Mouse (Mus musculus): ENCODE measurements around the gene Lclat1.

Gene Lclat1

DNA sequence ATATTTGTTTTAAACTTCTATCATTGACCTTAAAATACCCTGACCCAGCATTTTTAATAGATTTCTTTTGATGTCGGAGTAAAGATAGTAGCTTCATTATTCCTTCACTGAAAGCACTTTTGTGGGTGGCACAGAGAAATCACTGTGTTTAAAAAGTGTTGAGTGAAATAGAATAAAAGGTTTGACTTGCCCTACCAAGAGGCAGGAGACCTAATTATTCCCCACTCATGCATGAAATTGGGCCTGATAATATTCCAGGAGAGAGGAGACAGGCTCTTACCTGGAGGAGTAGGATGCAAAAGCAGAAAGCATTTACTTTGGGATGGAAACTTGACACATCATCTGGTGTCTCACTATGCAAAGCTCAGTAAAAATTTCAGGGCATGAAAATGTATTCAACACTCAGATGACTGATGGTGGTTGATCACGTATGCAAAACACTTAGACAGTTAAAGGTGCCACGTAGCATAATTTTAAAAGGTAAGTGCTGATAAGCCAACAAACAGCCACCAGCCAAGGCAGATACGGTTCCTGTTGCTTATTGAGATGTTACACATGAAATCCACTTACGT is 103.3 kb downstream of the Lclat1 start:
- no peak for DNase-seq

- no peak for DNase-seq
Measured at GRCm38 (mm10) chr17:73212754-73213153, 105.0 kb downstream of the Lclat1 start.

- no peak for DNase-seq
Measured at GRCm38 (mm10) chr17:73213187-73213586, 105.4 kb downstream of the Lclat1 start.

DNA sequence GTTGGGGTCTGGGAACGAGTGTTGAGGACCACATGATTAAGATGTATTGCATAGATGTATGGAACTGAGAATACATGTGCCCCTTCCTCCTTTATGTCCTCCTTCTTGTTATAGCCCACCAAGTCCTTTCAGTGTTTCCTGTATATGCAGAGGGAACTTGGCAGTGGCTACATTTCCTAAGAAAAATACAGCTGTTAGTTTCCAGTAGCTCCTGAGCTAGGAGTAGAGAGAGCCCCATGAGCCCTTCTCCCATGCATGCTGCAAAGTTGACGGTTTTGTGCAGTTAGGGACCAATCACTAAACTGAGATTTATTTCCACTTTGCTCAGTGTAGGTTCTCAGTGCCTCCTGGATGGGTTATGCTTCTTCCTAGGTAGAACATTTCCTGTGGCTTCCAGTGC is 105.9 kb downstream of the Lclat1 start:
- no peak for DNase-seq

GRCm38 (mm10) chr17:73217274-73217673 is 109.5 kb downstream of the Lclat1 start:
- no peak for DNase-seq

GRCm38 (mm10) chr17:73220746-73221145 is 113.0 kb downstream of the Lclat1 start:
- no peak for DNase-seq

GRCm38 (mm10) chr17:73222077-73222476 is 114.3 kb downstream of the Lclat1 start:
- peak; percentile 21 for DNase-seq

DNA sequence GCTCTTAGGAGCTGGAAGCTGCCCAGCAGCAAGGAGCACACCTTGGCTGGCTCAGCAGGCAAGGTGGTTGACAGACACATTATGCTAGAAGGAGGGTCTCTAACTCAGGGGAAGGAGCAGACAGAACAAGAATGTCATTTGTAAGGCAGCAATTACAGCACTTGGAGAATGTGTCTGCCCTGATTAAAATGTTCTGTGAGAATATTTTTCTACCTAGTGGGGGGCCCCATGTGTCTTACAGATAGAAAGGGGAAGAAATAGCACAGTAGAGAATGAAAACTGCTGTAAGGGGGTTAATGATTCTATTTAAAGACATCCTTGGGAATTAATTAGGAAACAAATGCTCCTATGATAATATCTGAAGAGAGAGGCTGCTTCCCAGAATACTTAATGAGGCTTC is 117.7 kb downstream of the Lclat1 start:
- no peak for DNase-seq

DNA sequence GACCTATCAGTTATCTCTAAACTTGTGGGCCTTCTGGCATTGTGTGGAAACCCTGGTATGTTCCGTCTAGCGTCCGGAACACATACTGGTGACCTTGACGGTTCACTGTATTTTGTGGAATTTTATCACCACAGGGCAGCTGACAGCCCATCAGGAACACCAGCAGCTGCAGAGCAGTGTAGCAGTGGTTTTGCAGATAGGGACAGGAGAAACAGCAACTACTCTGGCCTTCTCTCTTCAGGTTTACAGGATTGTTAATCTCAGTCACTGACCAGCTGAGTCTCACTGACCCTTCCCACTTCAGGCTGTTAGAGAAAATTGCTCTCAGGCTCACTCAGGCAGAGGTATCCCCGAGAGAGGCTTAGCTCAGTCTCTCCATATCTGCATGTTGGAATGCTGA is 118.2 kb downstream of the Lclat1 start:
- DNase-seq: no peak

DNA sequence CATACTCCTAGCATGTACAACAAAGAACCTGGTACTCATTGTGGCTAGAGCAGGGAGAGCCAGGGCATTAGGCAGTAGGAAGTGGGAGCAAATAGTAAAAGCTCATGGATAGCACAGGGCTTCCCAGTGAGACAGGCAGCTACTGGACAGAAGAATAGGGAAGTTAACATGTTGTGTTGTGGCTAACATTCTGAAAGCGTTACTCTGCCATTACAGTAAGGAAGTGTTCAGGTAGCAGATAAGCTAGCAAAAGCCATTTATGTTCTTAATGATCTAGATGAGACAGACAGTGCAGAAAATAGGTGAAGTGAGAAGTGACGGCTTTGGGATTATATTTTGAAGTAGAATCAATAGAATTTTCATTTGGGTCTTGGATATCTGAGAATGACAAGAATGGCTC is 118.8 kb downstream of the Lclat1 start:
- DNase-seq: no peak

DNA sequence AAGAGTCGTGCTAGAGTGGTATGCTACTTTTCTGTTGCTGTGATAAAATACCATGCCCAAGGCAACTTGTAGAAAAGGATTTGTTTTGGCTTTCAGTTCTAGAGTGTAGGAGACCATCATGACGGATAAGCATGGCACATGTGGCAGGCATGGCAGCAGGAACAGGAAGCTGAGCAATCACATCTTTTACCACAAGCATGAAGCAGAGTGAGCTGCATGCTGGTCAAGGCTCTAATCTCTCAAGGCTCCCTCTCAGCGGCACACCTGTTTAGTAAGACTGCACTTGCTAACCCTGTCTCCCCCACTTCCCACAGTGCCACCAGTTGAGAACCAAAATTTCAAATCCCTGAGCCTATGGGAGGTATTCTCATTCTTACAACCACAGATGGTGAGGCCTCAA is 119.6 kb downstream of the Lclat1 start:
- DNase-seq: no peak

DNA sequence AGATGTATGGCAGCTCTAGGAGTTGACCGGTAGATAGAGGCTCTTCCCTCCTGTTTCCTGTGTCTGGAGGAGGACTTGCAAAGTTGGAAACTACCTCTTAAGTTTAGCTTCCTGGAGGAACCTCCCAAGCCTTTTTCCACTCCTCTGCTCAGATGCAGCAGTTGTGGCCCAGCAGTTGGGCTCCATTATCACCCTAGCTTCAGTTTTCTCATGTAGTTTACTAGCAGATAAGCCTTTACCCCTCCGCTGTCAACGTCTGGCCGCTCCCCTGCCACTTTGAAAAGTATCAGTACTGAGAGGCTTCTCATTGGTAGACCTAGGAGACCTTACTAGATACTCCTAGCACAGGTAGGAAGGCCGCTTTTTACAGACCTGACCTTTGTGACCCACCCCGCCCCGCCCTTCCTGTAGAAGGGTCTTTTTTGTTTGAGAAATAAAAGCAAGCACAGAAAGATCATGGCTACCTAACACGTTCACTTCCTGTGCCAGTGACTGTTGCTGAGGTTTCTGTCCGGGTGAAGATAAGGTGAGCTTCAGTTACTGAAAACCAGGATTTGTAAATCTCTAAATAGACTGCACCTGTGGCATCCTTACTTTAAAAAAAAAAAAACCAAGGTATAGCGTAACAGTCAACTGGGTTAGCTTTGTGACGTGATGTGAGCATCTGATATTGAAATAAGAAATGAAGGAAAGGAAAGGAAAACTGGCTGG is 121.8 kb downstream of the Lclat1 start:
- no peak for DNase-seq

GRCm38 (mm10) chr17:73230340-73230989 is 122.7 kb downstream of the Lclat1 start:
- DNase-seq: no peak

- DNase-seq: no peak
Measured at GRCm38 (mm10) chr17:73231337-73231736, 123.6 kb downstream of the Lclat1 start.

DNA sequence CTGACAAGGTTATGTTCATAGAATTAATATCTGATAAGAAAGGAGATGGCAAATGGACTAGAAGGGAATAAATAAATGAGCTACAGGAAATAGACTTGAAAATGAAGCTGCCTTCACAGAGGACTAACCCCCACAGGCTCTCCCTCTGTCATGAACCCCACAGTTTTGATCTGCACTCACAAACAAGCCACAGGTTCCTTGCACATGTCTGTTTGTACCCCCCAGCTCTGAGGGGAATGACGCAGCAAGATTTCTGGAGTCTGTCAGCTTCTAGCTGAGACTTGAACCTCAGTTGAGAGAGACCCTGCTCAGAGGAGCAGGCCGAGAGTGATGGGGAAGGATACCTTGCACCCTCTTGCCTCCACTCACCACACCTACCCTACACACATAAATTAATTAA is 124.8 kb downstream of the Lclat1 start:
- no peak for DNase-seq

- DNase-seq: no peak
Measured at GRCm38 (mm10) chr17:73233975-73234374, 126.2 kb downstream of the Lclat1 start.

- DNase-seq: peak; percentile 32
Measured at GRCm38 (mm10) chr17:73237178-73237853, 129.5 kb downstream of the Lclat1 start.

- no peak for DNase-seq
Measured at GRCm38 (mm10) chr17:73238501-73238900, 130.7 kb downstream of the Lclat1 start.

GRCm38 (mm10) chr17:73241085-73241848 is 133.5 kb downstream of the Lclat1 start:
- no peak for DNase-seq

GRCm38 (mm10) chr17:73243676-73244075 is 135.9 kb downstream of the Lclat1 start:
- DNase-seq: no peak

DNA sequence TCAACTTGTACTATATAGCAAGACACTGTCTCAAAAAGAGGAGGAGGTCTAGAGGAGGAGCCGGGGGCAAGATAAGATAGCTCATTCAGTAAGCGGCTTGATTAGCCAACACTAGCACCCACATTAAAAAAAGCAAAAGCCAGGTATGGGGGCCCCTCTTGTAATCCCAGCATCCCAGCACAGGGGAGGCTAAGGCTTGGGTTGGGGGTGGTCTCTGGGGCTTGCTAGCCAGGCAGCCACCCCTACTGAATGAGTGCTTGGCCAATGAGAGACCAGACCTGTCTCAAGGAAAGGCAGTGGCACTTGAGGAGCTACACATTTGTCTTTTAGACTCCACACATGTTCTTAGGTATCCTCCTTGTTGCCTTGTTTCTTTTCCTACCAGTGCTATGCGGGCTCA is 136.8 kb downstream of the Lclat1 start:
- DNase-seq: no peak

- no peak for DNase-seq
Measured at GRCm38 (mm10) chr17:73245089-73245684, 137.4 kb downstream of the Lclat1 start.

- DNase-seq: no peak
Measured at GRCm38 (mm10) chr17:73246036-73246435, 138.3 kb downstream of the Lclat1 start.

All from lung, postnatal 14 days (tissue).